Mouse (Mus musculus): ENCODE data around the gene Nfatc2ip.

DNA sequence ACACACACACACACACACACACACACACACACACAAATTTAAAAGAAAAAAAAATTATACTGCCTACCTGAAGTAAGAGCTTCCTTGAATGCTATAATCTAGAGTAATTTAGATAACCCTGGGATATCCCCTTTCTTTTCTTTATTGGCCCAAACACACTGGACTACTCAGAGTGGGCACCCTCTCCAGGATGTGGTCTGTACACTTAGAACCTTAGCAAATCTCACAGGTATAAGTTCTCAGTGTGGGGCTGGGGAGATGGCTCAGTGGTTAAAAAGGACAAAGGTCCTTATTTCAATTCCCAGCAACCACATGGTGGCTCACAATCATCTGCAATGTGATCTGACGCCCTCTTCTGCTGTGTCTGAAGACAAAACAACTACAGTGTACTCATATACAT, 49.4 kb downstream of the Nfatc2ip start:
- no peak for TF ChIP-seq CTCF (conservative IDR thresholded peaks at IDR 0.05; ENCODE audit: low read length)
- TF ChIP-seq NANOG (IDR thresholded peaks at IDR 0.05; ENCODE audit: borderline replicate concordance, low read length), result no peak
- no peak for TF ChIP-seq POU5F1 (IDR thresholded peaks at IDR 0.05; ENCODE audit: borderline replicate concordance, low read length)
